Mouse (Mus musculus) forebrain, embryonic 12.5 days (tissue): Measurements from ENCODE around the gene Fcgrt. TPM values are rescaled to one million over a fixed set of nuclear protein-coding genes. Genes with fewer than 3 reads are reported as not detected.

Experiments used
- ATAC-seq: fragments of 200-750 bp; cut with Nextera tagmentation; 2 replicates; pipeline ENCODE4 v1.8.0; 2017; ENCODE audit warnings: moderate TSS enrichment; ENCODE audit not compliant: low FRiP score
- H3K27ac ChIP-seq: fragments of 300-500 bp; sonication (generic); 2 replicates; pipeline ENCODE4 v1.5.1; 2016; ENCODE audit warnings: mild to moderate bottlenecking
- H3K27me3 ChIP-seq: fragments of 300-500 bp; sonication (generic); 2 replicates; pipeline ENCODE4 v1.6.1; 2016; ENCODE audit warnings: mild to moderate bottlenecking
- H3K36me3 ChIP-seq: fragments of 300-500 bp; sonication (generic); replicated peaks from 2 replicates; pipeline ENCODE4 v1.6.1; 2016; ENCODE audit warnings: mild to moderate bottlenecking
- H3K4me1 ChIP-seq: fragments of 300-500 bp; sonication (generic); 2 replicates; pipeline ENCODE4 v1.6.1; 2016
- H3K4me2 ChIP-seq: fragments of 300-500 bp; sonication (generic); 2 replicates; pipeline ENCODE4 v1.6.1; 2016; ENCODE audit warnings: mild to moderate bottlenecking, moderate library complexity
- H3K4me3 ChIP-seq: fragments of 300-500 bp; sonication (generic); replicated peaks from 2 replicates; pipeline ENCODE4 v1.5.1; 2016; ENCODE audit warnings: mild to moderate bottlenecking
- H3K9ac ChIP-seq: fragments of 300-500 bp; sonication (generic); 2 replicates; pipeline ENCODE4 v1.6.1; 2016; ENCODE audit warnings: mild to moderate bottlenecking
- H3K9me3 ChIP-seq: fragments of 300-500 bp; sonication (generic); 2 replicates; pipeline ENCODE4 v1.6.1; 2016
- WGBS: fragments of 180-500 bp; shearing (Covaris S2); methylation state at CpG from one replicate; pipeline ENCODE4 v1.1.7; 2016; 5-methylcytosine and 5-hydroxymethylcytosine counted together
- polyA plus RNA-seq: library from polyadenylated mRNA; unstranded; fragments of >200 nt; fragmentation: Nextera tagmentation; extraction: Ambion mirVana; gene quantifications from 2 replicates; pipeline ENCODE4 v1.2.1, GENCODE M21; 2016

Gene Fcgrt
- polyA plus RNA-seq, 1 experiment from 2014 or later = 9.6 TPM

DNA sequence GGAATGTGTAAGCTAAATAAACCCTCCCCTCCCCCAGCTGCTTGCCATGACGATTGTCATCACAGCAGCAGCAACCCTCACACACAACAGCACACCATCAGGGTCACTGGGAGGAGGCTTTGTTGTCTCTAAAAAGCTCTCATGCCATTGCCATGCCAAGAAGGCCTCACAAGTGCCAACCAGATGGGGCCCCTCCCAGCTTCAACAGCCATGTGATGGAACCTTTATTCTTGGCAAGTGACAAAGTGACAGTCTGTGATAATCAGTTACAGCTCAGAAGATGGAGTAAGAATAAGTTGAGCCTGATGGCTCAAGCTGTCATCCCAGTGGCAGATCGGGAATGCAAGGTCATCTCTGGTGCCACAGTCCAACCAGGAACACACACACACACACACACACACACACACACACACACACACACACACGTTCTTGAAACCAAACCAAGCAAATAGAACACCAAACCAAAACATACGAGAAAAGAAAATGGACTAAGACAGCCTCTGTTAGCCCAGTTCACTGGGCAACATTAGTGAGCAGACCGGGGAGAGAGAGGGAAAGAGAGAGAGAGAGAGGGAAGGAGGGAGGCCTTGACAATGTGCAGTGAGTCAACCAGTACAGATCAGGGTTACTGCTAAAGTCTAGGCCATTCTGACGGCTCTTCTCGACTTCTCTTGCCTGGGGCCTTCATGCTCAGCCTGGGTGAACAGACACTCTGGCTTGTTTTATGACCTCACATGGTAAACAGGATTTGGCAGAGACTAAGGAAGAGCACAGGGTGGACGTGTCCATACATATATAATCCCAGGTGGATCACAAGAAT is 36.5 kb upstream of the Fcgrt start:
- H3K27ac ChIP-seq = no peak overlapping the region
- peaks cover 6% of the 10 kb centered on the region; the same call in 1 of the 2 replicates for H3K4me1 ChIP-seq
- no peak overlapping the region for H3K4me2 ChIP-seq
- ATAC-seq = no peak
- no peak overlapping the region for H3K4me3 ChIP-seq
- no peaks in the 10 kb centered on the region for H3K9me3 ChIP-seq
- H3K9ac ChIP-seq = no peak overlapping the region
- H3K36me3 ChIP-seq = peaks cover 28% of the 10 kb centered on the region
- WGBS = 79% methylated on average over 8 of the region's 8 CpGs
- peaks cover 21% of the 10 kb centered on the region for H3K27me3 ChIP-seq

- no peak overlapping the region for H3K9ac ChIP-seq
- H3K4me1 ChIP-seq = peaks cover 6% of the 10 kb centered on the region; the same call in 1 of the 2 replicates
- no peak overlapping the region for H3K4me2 ChIP-seq
- H3K36me3 ChIP-seq = peaks cover 12% of the 10 kb centered on the region
- H3K27ac ChIP-seq = no peak overlapping the region
- WGBS = 76% methylated on average over 1 of the region's 1 CpGs
- H3K9me3 ChIP-seq = no peaks in the 10 kb centered on the region
- H3K27me3 ChIP-seq = peaks cover 29% of the 10 kb centered on the region
- H3K4me3 ChIP-seq = no peak overlapping the region
- no peak for ATAC-seq
Observed at GRCm38 (mm10) chr7:45138403-45138802, 34.8 kb upstream of the Fcgrt start.

DNA sequence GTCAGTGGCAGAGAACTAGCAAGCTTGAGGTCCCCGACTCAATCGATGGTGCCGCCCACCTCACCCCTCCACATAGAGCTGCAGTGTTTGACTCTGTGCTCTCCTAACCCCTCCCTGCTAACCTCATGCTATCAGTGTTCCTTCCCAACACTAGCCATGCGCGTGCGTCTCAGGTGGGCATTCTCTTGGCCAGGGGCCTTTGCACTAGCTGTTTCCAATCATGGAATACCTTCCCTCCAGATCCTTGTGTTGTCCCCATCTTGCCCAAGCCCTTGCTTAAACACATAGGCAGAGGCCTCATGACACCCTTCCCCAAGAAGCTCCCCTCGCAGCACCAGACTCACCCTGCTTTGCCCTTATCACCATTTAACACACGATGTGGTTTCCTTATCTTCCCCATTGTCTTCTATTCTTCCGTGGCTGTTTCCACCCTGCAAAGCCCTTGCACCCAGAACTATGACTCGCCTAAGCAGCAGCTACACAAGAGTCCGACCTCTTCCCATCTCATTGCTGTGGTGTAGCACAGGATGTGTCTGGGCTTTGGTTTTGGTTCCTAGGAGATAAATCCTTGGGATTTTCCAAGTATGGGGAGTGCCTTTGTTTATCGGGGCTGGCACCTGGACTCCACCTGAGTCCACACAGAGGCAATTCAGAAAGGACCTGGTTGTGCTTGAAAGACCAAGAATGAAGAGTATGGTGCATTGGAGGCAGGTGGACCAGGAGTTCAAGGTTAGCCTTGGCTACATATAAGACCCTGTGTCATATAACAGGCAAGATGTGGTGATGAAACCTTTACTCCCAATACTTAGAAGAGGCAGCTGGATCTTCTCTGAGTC is 33.7 kb upstream of the Fcgrt start:
- Histone ChIP-seq H3K9ac (no peak overlapping the region), H3K4me1 (peaks cover 6% of the 10 kb centered on the region; the same call in 1 of the 2 replicates), H3K4me3 (no peak overlapping the region), H3K4me2 (no peak overlapping the region), H3K9me3 (no peaks in the 10 kb centered on the region), H3K27me3 (peaks cover 29% of the 10 kb centered on the region), H3K36me3 (peaks cover 5% of the 10 kb centered on the region), H3K27ac (no peak overlapping the region)
- 89% methylated on average over 12 of the region's 12 CpGs for WGBS
- no peak for ATAC-seq

DNA sequence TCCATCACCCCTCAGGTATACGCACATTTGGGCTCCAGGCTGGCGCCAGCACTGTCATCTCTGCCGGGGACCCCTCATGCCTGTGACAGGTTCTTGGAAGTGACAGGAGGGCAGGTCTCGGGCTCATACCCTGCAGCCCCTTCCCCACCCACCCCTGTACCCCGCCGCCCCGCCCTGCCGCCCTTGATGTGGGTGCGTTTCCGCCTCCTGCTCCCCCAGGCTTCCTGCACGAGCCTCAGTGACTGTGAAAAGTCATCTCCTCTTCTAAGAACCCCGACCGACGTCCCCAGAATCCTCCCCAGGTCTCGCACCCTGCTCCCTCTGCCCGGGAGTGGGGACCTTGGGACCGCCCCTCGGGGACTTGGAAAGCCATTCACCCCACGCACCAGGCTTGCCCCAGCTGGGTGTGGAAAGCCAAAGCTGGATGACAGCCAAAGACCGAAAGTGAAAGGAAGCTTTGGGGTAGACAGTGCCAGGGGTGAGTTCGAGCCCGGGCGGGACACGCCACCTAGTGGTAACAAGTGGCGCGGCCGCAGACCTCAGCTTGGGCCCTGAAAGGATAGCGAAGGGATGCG is 32.4 kb upstream of the Fcgrt start, which contains the start of the genes Gm45713 and Flt3l:
Gene Gm45713 (minus strand): TSS at position 239 of the 575 bp plus-strand sequence.
Gene Flt3l (minus strand): TSS at position 440 of the 575 bp plus-strand sequence.
- H3K9me3 ChIP-seq = no peaks in the 10 kb centered on the region
- ATAC-seq = peak; percentile 84
- H3K4me3 ChIP-seq = peak within 1 kb of the TSS; percentile 39
- 2% methylated on average over 29 of the region's 29 CpGs for WGBS
- peaks cover 29% of the 10 kb centered on the region for H3K27me3 ChIP-seq
- H3K27ac ChIP-seq = no peak within 1 kb of the TSS
- H3K4me1 ChIP-seq = peaks cover 6% of the 10 kb centered on the region; the same call in 1 of the 2 replicates
- peak within 1 kb of the TSS; percentile 53 for H3K9ac ChIP-seq
- no peaks in the 10 kb centered on the region for H3K36me3 ChIP-seq
- peak within 1 kb of the TSS; percentile 57 for H3K4me2 ChIP-seq

DNA sequence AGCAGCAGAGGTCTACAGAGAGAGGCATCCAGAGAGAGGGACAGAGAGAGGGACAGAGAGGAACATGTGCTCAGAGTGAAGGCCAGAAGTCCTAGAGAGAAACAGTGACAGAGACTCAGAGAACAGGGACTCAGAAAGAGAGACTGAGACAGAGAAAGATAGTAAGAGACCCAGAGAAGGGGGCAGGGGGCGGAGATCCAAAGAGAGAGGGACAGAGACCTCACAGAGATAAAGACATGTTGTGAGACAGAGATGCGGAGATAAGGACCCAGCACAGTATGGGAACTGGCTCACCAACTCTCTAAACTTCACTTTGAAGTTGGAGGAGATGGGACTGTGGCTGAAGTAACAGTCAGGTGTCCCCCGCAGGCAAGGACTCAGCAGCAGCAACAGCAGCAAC is 31.7 kb upstream of the Fcgrt start:
- Histone ChIP-seq H3K4me3 (0 out of 2 replicates have a peak overlapping the region, but pooled peaks have one; percentile 39), H3K27ac (no peak overlapping the region), H3K36me3 (no peaks in the 10 kb centered on the region), H3K27me3 (peaks cover 29% of the 10 kb centered on the region), H3K9ac (no peak overlapping the region), H3K4me2 (peak overlapping the region; percentile 57), H3K9me3 (no peaks in the 10 kb centered on the region), H3K4me1 (peaks cover 6% of the 10 kb centered on the region; the same call in 1 of the 2 replicates)
- no peak for ATAC-seq
- 89% methylated on average over 3 of the region's 3 CpGs for WGBS

GRCm38 (mm10) chr7:45134544-45135026 is 30.9 kb upstream of the Fcgrt start:
- WGBS = 5% methylated on average over 12 of the region's 12 CpGs
- Histone ChIP-seq H3K9ac (no peak overlapping the region), H3K36me3 (no peaks in the 10 kb centered on the region), H3K4me2 (no peak overlapping the region), H3K27ac (no peak overlapping the region), H3K4me3 (no peak overlapping the region; the same call in 1 of the 2 replicates), H3K27me3 (peaks cover 29% of the 10 kb centered on the region), H3K4me1 (peaks cover 11% of the 10 kb centered on the region), H3K9me3 (no peaks in the 10 kb centered on the region)
- no peak for ATAC-seq

GRCm38 (mm10) chr7:45133446-45134159 is 30.0 kb upstream of the Fcgrt start:
- Histone ChIP-seq H3K4me2 (no peak overlapping the region), H3K4me3 (no peak overlapping the region), H3K36me3 (no peaks in the 10 kb centered on the region), H3K9me3 (no peaks in the 10 kb centered on the region), H3K9ac (no peak overlapping the region), H3K27me3 (peaks cover 29% of the 10 kb centered on the region), H3K27ac (no peak overlapping the region), H3K4me1 (peaks cover 14% of the 10 kb centered on the region)
- 77% methylated on average over 8 of the region's 8 CpGs for WGBS
- no peak for ATAC-seq

DNA sequence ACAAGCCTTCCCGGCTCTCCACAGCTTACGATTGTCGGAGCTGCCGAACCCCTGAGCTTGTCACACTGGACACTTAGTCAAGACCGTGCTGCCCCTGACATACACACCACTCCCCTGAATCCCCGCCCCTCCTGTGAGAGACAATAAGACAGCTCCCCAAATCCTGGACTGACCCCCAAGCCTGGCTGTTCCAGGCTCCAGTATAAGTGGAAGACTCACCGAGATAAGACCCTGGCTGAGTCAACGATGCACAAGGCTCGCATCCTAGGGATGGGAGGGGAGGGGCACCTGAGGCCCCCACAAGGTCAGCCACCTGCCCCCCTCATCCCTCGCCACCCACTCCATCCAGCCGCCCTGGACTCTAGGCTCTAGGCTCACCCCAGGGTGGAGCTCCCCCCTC is 28.2 kb upstream of the Fcgrt start:
- no peak overlapping the region for H3K27ac ChIP-seq
- H3K4me2 ChIP-seq = no peak overlapping the region
- no peak overlapping the region for H3K4me3 ChIP-seq
- peaks cover 7% of the 10 kb centered on the region for H3K36me3 ChIP-seq
- H3K4me1 ChIP-seq = peaks cover 23% of the 10 kb centered on the region
- H3K27me3 ChIP-seq = peaks cover 17% of the 10 kb centered on the region
- H3K9ac ChIP-seq = no peak overlapping the region
- 82% methylated on average over 11 of the region's 11 CpGs for WGBS
- no peaks in the 10 kb centered on the region for H3K9me3 ChIP-seq
- no peak for ATAC-seq

- Histone ChIP-seq H3K27me3 (peaks cover 7% of the 10 kb centered on the region), H3K9ac (peak overlapping the region; percentile 71; the same call in 1 of the 2 replicates), H3K9me3 (no peaks in the 10 kb centered on the region), H3K4me2 (peak overlapping the region; percentile 87), H3K4me1 (peaks cover 34% of the 10 kb centered on the region), H3K36me3 (peaks cover 27% of the 10 kb centered on the region), H3K27ac (peak overlapping the region; percentile 95), H3K4me3 (peak overlapping the region; percentile 83)
- 56% methylated on average over 15 of the region's 15 CpGs for WGBS
- no peak for ATAC-seq
Observed at GRCm38 (mm10) chr7:45129776-45130512, 26.3 kb upstream of the Fcgrt start.

DNA sequence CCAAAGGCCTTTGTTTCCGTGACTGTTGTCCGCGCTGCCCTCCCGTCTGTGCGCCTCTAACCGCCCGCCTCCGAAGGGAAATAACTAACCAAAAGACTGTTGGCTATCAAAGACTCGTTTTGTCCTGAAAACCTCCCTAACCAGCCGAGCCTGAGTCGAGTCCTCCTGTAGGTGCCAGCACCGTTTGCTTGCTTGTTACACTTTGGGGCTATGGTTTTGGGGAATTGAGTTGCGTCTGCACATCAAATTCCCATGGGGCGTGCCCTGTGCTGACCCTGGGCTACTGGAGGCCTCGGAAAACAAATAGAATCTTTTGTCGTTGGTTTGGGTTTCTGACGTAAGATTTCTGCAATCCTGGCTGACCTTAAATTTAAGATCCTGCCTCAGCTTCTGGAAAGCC is 25.7 kb upstream of the Fcgrt start:
- peaks cover 39% of the 10 kb centered on the region for H3K4me1 ChIP-seq
- ATAC-seq = no peak
- peaks cover 29% of the 10 kb centered on the region for H3K36me3 ChIP-seq
- H3K27me3 ChIP-seq = peaks cover under 1% of the 10 kb centered on the region; the same call in 1 of the 2 replicates
- peak overlapping the region; percentile 87 for H3K4me2 ChIP-seq
- H3K9ac ChIP-seq = peak overlapping the region; percentile 71
- no peaks in the 10 kb centered on the region for H3K9me3 ChIP-seq
- under 1% methylated on average over 17 of the region's 17 CpGs for WGBS
- H3K4me3 ChIP-seq = peak overlapping the region; percentile 83
- peak overlapping the region; percentile 95 for H3K27ac ChIP-seq
